Mouse (Mus musculus) right cerebral cortex, postnatal 10 days (tissue): ENCODE data around the gene Ptprd.
"Not testable (repeated sequence)": the region's sequence is repeated elsewhere in the genome, so short reads cannot be mapped to it uniquely, and the experiment has no call there.

Experiments
- DNase-seq, 2 experiments: peaks; one replicate each; pipeline ENCODE4 v3.0.0; 2021; ENCODE audit warnings: low spot score in 2 of 2

The Ptprd gene

GRCm38 (mm10) chr4:76449466-76450350, 1762.1 kb downstream of the Ptprd start:
- peak; percentile 84 for DNase-seq

GRCm38 (mm10) chr4:76448678-76449465, 1762.9 kb downstream of the Ptprd start:
- peak in 1 of 2 experiments; percentile 43 for DNase-seq

- no peak for DNase-seq
These were observed 1764.4 kb downstream of the Ptprd start for GRCm38 (mm10) chr4:76447396-76447795.

GRCm38 (mm10) chr4:76444778-76445177, 1767.0 kb downstream of the Ptprd start:
- no peak for DNase-seq

- no peak for DNase-seq
These were observed 1768.2 kb downstream of the Ptprd start for GRCm38 (mm10) chr4:76443553-76443952.

GRCm38 (mm10) chr4:76440791-76441364, 1770.9 kb downstream of the Ptprd start:
- no peak for DNase-seq

GRCm38 (mm10) chr4:76438496-76439079, 1773.2 kb downstream of the Ptprd start:
- no peak for DNase-seq

GRCm38 (mm10) chr4:76438068-76438467, 1773.7 kb downstream of the Ptprd start:
- no peak for DNase-seq

- DNase-seq: no peak
These were observed 1775.8 kb downstream of the Ptprd start for GRCm38 (mm10) chr4:76435920-76436319.

GRCm38 (mm10) chr4:76429769-76430168, 1782.0 kb downstream of the Ptprd start:
- no peak for DNase-seq

GRCm38 (mm10) chr4:76427036-76427435, 1784.7 kb downstream of the Ptprd start:
- not testable (repeated sequence) for DNase-seq

GRCm38 (mm10) chr4:76425230-76425575, 1786.6 kb downstream of the Ptprd start:
- no peak for DNase-seq

GRCm38 (mm10) chr4:76424324-76425229, 1787.2 kb downstream of the Ptprd start:
- no peak for DNase-seq

GRCm38 (mm10) chr4:76422113-76422512, 1789.6 kb downstream of the Ptprd start:
- no peak for DNase-seq

GRCm38 (mm10) chr4:76419641-76420040, 1792.1 kb downstream of the Ptprd start:
- DNase-seq: no peak

- no peak for DNase-seq
These were observed 1794.1 kb downstream of the Ptprd start for GRCm38 (mm10) chr4:76417676-76418075.

GRCm38 (mm10) chr4:76415624-76416023, 1796.1 kb downstream of the Ptprd start:
- no peak for DNase-seq

GRCm38 (mm10) chr4:76414591-76414990, 1797.2 kb downstream of the Ptprd start:
- no peak for DNase-seq

GRCm38 (mm10) chr4:76410053-76410452, 1801.7 kb downstream of the Ptprd start:
- DNase-seq: no peak

GRCm38 (mm10) chr4:76409159-76409558, 1802.6 kb downstream of the Ptprd start:
- DNase-seq: no peak

- no peak for DNase-seq
These were observed 1805.8 kb downstream of the Ptprd start for GRCm38 (mm10) chr4:76405862-76406454.
